Mouse (Mus musculus) right cerebral cortex, postnatal 10 days (tissue): ENCODE measurements around the gene Mrps15.
A peak's percentile ranks its signal among the peaks of the same experiment; 100 is the strongest.

Experiments used
- DNase-seq, 2 experiments: peaks; one replicate each; pipeline ENCODE4 v3.0.0; 2021; ENCODE audit warnings: low spot score in 2 of 2

The Mrps15 gene

GRCm38 (mm10) chr4:126046851-126047585, at the start of gene Mrps15:
TSS of gene Mrps15 (plus strand) at chr4:126046925.
- DNase-seq: peak; percentile 93

DNA sequence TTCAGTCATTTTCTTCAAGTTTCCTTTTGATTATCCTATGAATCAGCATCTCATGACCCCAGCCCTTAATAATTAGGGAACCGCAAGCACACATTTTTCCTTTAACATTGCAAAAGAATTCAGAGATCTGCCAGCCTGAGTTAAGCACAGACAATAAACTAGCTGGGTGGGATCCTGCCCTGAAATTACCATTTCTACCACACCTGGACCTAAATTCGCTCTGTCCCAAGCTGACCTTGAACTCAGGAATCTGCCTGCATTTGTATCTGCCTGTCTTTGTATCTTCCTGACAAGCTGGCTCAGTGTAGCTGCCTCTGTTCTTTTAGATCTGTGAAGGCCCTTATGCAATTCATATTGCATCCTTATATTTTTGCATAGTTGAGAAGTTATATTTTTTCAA, 48.9 kb upstream of the Mrps15 start:
- no peak for DNase-seq

DNA sequence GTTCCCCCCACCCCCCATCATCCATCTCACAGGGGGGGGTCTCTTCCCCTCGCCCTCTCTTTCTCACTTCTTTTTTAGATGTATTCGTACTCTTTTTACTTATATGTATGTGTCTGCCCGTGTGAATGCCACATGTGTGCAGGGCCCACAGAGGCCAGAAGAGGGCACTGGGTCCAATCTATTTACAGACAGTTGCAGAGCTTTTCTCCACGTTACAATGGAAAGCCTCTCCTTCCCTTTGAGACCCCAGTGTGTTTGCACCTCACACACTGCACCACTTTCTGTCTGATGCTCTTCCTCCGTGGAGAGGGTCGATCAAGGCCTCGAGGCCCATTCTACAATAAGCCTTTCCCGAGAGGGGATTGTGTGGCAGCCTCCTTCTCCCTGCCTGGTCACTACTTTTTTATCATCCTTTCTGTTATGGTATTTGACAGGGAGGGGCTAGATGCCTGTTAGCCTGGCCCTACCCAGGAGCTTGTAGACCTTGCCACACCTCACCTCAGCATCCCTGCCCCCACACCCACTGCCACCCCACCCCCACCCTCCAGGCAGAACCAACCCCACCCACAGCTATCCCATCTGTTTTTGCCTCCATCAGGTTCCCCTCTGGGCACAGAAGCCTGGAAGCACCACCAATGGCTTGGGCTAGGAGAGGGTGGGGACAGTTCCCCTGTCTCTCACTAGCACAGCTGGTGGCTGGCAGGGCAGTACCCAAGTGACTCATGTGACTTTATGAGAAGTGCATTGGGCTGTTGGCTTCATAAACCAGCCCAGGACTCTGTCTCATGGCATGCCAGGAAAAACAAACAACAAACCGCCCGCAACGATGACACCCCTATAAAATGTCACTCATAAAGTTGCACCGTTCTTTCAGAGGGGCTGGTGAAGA, 45.2 kb upstream of the Mrps15 start:
- DNase-seq: no peak

DNA sequence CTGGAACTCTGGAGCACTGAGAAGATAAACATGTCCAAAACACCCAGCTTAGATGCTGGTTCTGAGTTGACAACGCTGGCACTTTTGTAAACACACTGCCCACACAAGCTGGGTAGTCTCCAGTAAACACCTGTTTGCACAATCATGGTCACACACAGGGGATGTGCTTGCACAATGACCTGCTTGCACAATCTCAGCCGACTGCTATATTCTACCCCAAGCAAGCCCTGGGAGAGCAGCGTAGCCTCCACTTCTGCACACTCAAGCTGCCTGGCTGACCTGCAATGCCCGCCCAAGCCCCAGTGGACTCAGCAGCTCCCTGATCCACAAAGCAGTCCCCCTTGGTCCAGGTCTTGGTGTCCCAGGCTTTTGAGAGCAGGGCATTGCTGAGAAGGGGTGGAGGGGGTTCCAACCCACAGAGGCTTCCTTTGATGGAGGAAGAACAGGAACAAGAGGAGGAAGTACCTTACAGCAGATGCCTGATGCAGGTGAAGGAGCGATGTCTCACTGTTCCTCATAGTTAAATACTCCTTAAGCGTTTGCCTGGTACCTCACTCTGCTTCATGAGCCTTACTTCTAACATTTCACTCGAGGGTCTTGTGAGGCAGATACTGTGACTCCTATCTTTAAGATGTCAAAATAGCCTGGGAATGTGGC, 28.9 kb upstream of the Mrps15 start:
- no peak for DNase-seq

DNA sequence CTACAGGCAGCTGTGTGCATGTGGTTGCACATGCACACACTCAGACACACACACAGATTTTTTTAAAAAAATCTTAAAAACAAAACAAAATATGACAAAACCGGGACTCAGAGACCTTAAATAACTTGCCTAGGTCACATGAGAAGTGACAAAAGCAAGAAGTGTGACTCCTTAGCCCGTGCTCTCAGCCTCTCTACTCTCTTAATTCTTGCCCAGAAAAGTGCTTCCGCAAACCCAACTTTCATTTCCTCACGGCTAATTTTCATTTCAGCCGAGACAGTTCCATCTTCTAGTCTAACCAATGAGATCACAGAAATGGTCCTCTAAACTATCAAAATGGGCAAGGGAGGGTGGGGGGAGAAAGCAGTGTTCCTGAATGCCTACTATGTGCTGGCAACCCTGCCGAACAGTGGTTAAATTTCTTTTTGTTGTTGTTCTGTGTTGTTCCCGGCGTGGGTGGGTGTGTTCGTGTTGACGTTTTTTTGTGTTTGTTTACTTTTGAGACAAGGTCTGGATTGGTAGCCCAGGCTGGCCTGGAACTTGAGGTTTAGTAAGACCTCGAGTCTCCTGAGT, 27.7 kb upstream of the Mrps15 start:
- no peak for DNase-seq

GRCm38 (mm10) chr4:126024303-126024900, 22.3 kb upstream of the Mrps15 start, which contains the start of gene Csf3r:
TSS of gene Csf3r (plus strand) at chr4:126024550.
- DNase-seq: no peak

GRCm38 (mm10) chr4:126025801-126026200, 20.9 kb upstream of the Mrps15 start:
- DNase-seq: no peak

- DNase-seq: no peak
Observed at GRCm38 (mm10) chr4:126027980-126028379, 18.7 kb upstream of the Mrps15 start.

DNA sequence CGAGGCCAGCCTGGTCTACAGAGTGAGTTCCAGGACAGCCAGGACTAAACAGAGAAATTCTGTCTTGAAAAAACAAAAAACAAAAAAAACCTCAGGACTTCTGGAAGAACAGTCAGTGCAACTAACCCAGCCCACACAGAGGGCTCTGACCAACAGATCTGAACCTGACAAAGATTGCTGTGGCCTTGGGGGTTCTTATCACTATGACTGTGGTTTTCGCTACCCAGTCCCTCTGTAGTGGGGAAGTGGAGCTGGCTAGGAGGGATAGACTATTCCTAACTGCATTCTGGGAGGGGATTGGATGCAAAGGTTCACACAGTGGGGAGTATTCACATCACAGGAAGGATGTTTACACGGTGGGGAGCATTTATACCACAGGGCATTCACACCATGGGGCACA, 17.7 kb upstream of the Mrps15 start:
- DNase-seq: no peak

- DNase-seq: peak in 1 of 2 experiments; percentile 39
Observed at GRCm38 (mm10) chr4:126030705-126031104, 16.0 kb upstream of the Mrps15 start.

GRCm38 (mm10) chr4:126035413-126035812, 11.3 kb upstream of the Mrps15 start:
- no peak for DNase-seq

DNA sequence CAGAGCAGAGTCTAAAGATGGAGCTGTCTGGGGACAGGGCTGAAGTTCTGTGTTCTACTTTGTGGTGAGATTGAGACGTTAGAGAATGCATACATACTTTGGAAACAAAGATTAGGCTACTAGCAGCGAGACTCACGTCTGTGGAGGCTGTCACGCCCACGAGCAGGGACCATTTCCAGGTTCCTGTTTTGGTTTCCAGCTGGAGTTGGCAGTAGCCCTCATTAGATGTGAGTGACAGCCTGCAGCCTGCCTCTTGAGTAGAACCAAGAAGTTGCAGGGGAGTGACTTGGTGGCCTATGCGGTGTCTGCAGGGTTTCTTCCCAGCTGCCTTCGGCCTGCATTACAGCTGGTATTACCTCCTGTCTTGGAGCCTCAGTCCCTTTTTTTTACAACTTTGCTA, 4.9 kb downstream of the Mrps15 start:
- DNase-seq: peak; percentile 68 to 83

- no peak for DNase-seq
Observed at GRCm38 (mm10) chr4:126057207-126058133, 10.7 kb downstream of the Mrps15 start.

DNA sequence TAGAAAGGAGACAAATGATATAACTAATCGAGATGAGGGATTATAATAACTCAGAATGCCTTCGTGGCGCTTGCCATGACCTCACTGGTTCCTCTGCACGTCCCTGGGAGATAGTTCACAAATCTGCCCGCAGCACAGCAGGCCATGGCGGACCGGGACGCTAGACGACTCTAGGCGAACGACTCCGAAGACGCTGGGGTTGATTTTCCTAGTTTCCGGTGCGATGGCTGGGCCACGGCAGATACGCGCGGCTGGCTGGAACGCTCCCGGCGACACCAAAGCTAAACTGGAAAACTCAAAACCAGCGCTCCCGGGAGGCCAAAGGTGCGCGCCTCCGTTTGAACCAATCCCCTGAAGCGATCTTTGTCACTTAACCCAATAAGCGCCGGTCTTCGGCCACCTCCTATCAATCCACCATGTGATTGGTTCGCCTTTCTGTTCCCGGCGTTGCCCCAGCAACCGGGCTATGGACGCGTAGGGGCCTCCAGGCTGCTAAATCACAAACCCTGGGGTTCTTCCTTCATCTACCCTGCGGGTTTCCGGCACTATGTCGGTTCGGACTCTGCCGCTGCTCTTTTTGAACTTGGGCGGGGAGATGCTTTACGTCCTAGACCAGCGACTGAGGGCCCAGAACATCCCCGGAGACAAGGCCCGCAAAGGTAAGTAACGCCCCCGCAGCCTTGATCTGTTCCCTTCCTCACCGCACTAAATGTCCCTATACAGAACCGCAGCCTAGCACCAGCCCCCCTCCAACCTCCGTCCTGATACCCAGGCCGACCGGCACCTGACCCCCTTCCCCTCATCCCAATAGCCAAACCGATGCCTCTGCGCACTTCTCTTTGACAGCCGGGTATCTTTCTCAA, 11.6 kb downstream of the Mrps15 start, which contains the start of gene Oscp1:
Oscp1 (plus strand) TSS at position 432 of the 863 bp plus-strand sequence.
- DNase-seq: peak; percentile 97 to 98

DNA sequence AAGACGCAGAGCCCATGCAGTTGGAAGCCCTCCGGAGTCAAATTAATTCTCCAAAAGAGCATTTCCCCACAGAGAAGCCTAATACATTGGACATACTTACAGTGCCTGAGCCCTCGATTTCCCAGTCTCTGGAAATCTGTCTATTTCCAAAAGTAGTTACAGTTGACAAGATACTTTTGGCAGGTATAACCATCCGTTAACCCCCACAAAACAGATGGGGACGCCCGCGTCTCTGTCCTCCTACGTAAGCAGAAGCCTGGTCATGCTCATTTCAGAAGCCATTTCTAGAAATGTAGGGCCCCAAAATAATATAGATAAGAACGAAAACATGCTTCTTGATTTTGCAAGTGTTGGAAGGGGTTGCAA, 12.3 kb downstream of the Mrps15 start:
- DNase-seq: peak; percentile 72 to 85

DNA sequence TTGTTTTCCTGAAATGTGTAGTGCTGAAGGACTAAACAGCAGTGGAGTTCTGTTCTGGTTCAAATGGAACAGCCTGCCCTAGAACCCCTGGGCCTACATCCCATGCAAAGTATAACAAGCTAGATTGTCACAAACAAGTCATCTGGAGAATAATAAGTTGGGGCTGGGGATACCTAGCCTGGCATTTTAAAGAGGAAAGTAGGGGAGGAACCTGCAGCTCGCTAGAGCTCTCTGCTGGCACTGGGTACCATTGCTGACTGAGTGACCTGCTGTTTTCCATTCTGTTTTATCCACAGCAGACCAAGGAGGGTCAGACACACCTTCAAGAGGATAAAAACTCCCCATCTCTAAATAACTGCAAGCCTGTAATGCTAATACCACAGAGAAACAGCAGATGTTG, 16.1 kb downstream of the Mrps15 start:
- no peak for DNase-seq

GRCm38 (mm10) chr4:126065241-126065640, 18.5 kb downstream of the Mrps15 start:
- DNase-seq: peak; percentile 62 to 67

- DNase-seq: no peak
Observed at GRCm38 (mm10) chr4:126067401-126068077, 20.8 kb downstream of the Mrps15 start.

DNA sequence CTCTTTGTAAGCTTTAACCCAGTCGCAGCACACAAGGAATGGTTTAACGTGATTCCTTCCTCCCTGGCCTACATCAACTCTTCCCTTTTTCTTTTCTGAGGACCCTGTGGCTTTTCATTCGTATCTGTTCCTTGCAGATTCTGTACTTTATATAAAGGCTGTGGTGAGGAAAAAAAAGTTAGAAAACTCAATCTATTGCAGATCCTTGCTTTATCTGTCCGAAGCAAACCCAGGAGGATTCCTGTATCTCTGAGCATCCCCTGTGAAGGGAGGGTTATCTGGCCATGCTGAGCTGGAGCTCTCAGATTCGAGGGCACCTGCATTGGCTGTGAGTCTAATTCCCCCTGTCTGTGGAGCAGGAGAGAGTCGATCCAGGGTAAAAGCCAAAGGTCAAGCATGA, 22.1 kb downstream of the Mrps15 start:
- no peak for DNase-seq
